In the genomic region with DNA sequence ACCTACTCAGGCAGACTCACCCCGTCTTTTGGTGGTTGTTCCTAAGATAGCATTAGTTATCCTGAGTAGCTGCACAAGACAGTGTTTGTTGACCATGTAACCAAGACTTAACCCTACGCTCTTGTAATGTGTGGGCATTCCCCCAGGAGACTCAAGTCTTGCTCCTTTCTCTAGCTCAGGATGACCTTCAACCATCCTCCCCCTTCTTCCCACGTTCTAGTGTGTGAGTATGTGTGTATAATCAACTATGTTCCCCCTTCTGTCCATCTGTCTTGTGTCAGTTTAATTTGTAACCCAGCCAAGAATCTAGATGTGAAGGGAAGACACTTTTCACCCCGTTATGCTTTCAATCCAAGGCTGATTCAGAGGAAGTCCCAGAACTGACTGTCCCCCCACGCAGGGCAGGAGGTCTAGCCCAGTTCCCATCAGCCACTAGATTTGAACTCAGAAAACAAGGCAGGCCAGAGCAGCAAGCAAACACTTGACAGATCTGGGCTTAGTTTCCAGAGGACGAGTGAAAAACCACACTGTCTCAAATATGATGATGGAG, we compare ENCODE assay signal across 17 mouse cellular contexts. TPM values are rescaled to one million over a fixed set of nuclear protein-coding genes. Genes with fewer than 3 reads are reported as not detected.
DNase-seq lines count a peak whose midpoint lies in the region; ATAC-seq and TF ChIP-seq lines count a peak whose summit lies in the region.
"Had no signal": no experiment of that assay in that cellular context is flagged by ENCODE, and none has a peak within 500 bp of the region (broad histone marks: within the 10 kb centered on the region; RNA-seq: fewer than 3 reads in every experiment).

No protein-coding gene starts in this region.

- H3K27ac ChIP-seq in lung, embryonic 14.5 days (ENCODE audit: low read depth), result peak overlapping the region; percentile 61; the same call in 1 of the 2 replicates
- peak overlapping the region; percentile 65 for H3K27ac ChIP-seq in kidney, embryonic 14.5 days (ENCODE audit: low read depth, low read length)
- H3K27ac ChIP-seq in lung, embryonic 15.5 days, result peak overlapping the region; percentile 70
- H3K27ac ChIP-seq in stomach, embryonic 16.5 days (ENCODE audit: low read length), result peak overlapping the region; percentile 77
- H3K27ac ChIP-seq: forebrain, embryonic 10.5 days; heart, embryonic 13.5 days; liver, embryonic 15.5 days; neural tube, embryonic 15.5 days had no signal

- H3K4me3 ChIP-seq in lung, embryonic 14.5 days (ENCODE audit: low read depth, low read length), result no peak overlapping the region
- no peak overlapping the region for H3K4me3 ChIP-seq in kidney, embryonic 14.5 days (ENCODE audit: low read length)
- H3K4me3 ChIP-seq in lung, embryonic 15.5 days, result no peak overlapping the region
- H3K4me3 ChIP-seq in stomach, embryonic 16.5 days (replicated peaks; ENCODE audit: low read length), result no peak overlapping the region
- H3K4me3 ChIP-seq: forebrain, embryonic 10.5 days; heart, embryonic 13.5 days; liver, embryonic 15.5 days; neural tube, embryonic 15.5 days had no signal

- H3K4me1 ChIP-seq in lung, embryonic 14.5 days (ENCODE audit: insufficient read depth), result peaks cover 42% of the 10 kb centered on the region
- peaks cover 25% of the 10 kb centered on the region for H3K4me1 ChIP-seq in kidney, embryonic 14.5 days (ENCODE audit: control insufficient read depth, insufficient read depth, low read length)
- peaks cover 81% of the 10 kb centered on the region for H3K4me1 ChIP-seq in lung, embryonic 15.5 days
- H3K4me1 ChIP-seq in stomach, embryonic 16.5 days (ENCODE audit: control insufficient read depth, insufficient read depth, low read length), result peaks cover 69% of the 10 kb centered on the region

- no peaks in the 10 kb centered on the region for H3K9me3 ChIP-seq in lung, embryonic 14.5 days (ENCODE audit: low read depth, low read length)
- no peaks in the 10 kb centered on the region for H3K9me3 ChIP-seq in kidney, embryonic 14.5 days (ENCODE audit: control insufficient read depth, low read length)
- H3K9me3 ChIP-seq in lung, embryonic 15.5 days, result no peaks in the 10 kb centered on the region
- no peaks in the 10 kb centered on the region for H3K9me3 ChIP-seq in stomach, embryonic 16.5 days (replicated peaks; ENCODE audit: control insufficient read depth, low read length)
- H3K9me3 ChIP-seq: forebrain, embryonic 10.5 days; heart, embryonic 13.5 days; liver, embryonic 15.5 days; neural tube, embryonic 15.5 days had no signal

- 35% methylated on average over 6 of the region's 6 CpGs for WGBS in lung, embryonic 14.5 days
- 51% methylated on average over 6 of the region's 6 CpGs for WGBS in kidney, embryonic 14.5 days
- WGBS in lung, embryonic 15.5 days, result 40% methylated on average over 6 of the region's 6 CpGs
- WGBS in stomach, embryonic 16.5 days, result 37% methylated on average over 6 of the region's 6 CpGs

- no peak overlapping the region for H3K9ac ChIP-seq in lung, embryonic 14.5 days
- no peak overlapping the region for H3K9ac ChIP-seq in kidney, embryonic 14.5 days (ENCODE audit: low read depth, low read length)
- no peak overlapping the region for H3K9ac ChIP-seq in lung, embryonic 15.5 days
- H3K9ac ChIP-seq in stomach, embryonic 16.5 days (ENCODE audit: low read length), result no peak overlapping the region
- H3K9ac ChIP-seq: heart, embryonic 13.5 days; liver, embryonic 15.5 days; neural tube, embryonic 15.5 days had no signal

- no peaks in the 10 kb centered on the region for H3K27me3 ChIP-seq in lung, embryonic 14.5 days (ENCODE audit: insufficient read depth, low read length)
- no peaks in the 10 kb centered on the region for H3K27me3 ChIP-seq in kidney, embryonic 14.5 days (ENCODE audit: control insufficient read depth, insufficient read depth, low read length)
- H3K27me3 ChIP-seq in lung, embryonic 15.5 days, result no peaks in the 10 kb centered on the region
- H3K27me3 ChIP-seq in stomach, embryonic 16.5 days (ENCODE audit: control insufficient read depth, insufficient read depth, low read length), result no peaks in the 10 kb centered on the region
- H3K27me3 ChIP-seq: heart, embryonic 13.5 days; liver, embryonic 15.5 days; neural tube, embryonic 15.5 days had no signal

- H3K4me2 ChIP-seq in lung, embryonic 14.5 days, result no peak overlapping the region
- no peak overlapping the region for H3K4me2 ChIP-seq in kidney, embryonic 14.5 days (replicated peaks; ENCODE audit: low read depth, low read length)
- no peak overlapping the region for H3K4me2 ChIP-seq in lung, embryonic 15.5 days
- H3K4me2 ChIP-seq in stomach, embryonic 16.5 days (ENCODE audit: low read depth, low read length), result no peak overlapping the region
- H3K4me2 ChIP-seq: heart, embryonic 13.5 days; liver, embryonic 15.5 days; midbrain, embryonic 11.5 days; neural tube, embryonic 15.5 days had no signal

- DNase-seq in lung, embryonic 14.5 days, result peak; percentile 68
- no peak for DNase-seq in lung, postnatal 14 days
- DNase-seq in urinary bladder, adult 2 months (ENCODE audit: low spot score), result no peak
- DNase-seq in gastrocnemius, postnatal 10 days, result no peak
- no peak for DNase-seq in layer of hippocampus, postnatal 25 days (ENCODE audit: extremely low spot score in 1 of 2, low spot score in 1 of 2)
- DNase-seq: adrenal gland, adult 2 months; cerebellum, adult 18-20 months; spleen, adult 18-20 months; thymus, adult 2 months had no signal

- ATAC-seq in lung, embryonic 14.5 days (ENCODE audit: insufficient read depth), result 0 out of 2 replicates have a peak, but pooled peaks have one; percentile 19
- no peak for ATAC-seq in kidney, embryonic 14.5 days (ENCODE audit: low FRiP score, low TSS enrichment)
- ATAC-seq in lung, embryonic 15.5 days (ENCODE audit: borderline replicate concordance, extremely low read depth, low FRiP score, low TSS enrichment), result peak; percentile 31
- ATAC-seq in stomach, embryonic 16.5 days (ENCODE audit: insufficient read depth, low FRiP score), result peak; percentile 19; the same call in 1 of the 2 replicates

- H3K36me3 ChIP-seq in lung, embryonic 14.5 days (ENCODE audit: insufficient read depth), result no peaks in the 10 kb centered on the region
- H3K36me3 ChIP-seq in kidney, embryonic 14.5 days (ENCODE audit: control insufficient read depth, insufficient read depth, low read length), result no peaks in the 10 kb centered on the region
- no peaks in the 10 kb centered on the region for H3K36me3 ChIP-seq in lung, embryonic 15.5 days
- no peaks in the 10 kb centered on the region for H3K36me3 ChIP-seq in stomach, embryonic 16.5 days (ENCODE audit: control insufficient read depth, insufficient read depth, low read length)
- H3K36me3 ChIP-seq: forebrain, embryonic 10.5 days; heart, embryonic 13.5 days; liver, embryonic 15.5 days; neural tube, embryonic 15.5 days had no signal

- no peak for TF ChIP-seq CTCF in lung, embryonic 14.5 days (IDR thresholded peaks at IDR 0.05; ENCODE audit: low read depth)

RNA-seq across cellular contexts. Expression of a gene that starts 9.2 kb away (rescaled TPM):
- 17.1 and 18.3 TPM in 2 replicates for polyA plus RNA-seq in lung, embryonic 14.5 days (2014; fragmentation: Nextera tagmentation; extraction: Ambion mirVana)
- 10.0 and 18.8 TPM in 2 replicates for polyA plus RNA-seq in kidney, embryonic 14.5 days (2014; fragmentation: Nextera tagmentation; extraction: Ambion mirVana)
- polyA plus RNA-seq in lung, embryonic 15.5 days (2015; fragmentation: Nextera tagmentation; extraction: Ambion mirVana), result 17.8 and 20.3 TPM in 2 replicates
- 24.6 and 25.5 TPM in 2 replicates for polyA plus RNA-seq in stomach, embryonic 16.5 days (2015; fragmentation: Nextera tagmentation; extraction: Ambion mirVana)
- 8.7 and 14.5 TPM in 2 replicates for polyA plus RNA-seq in urinary bladder, adult 2 months (2012; rRNA removed)
- 10 to 100 TPM in 1 of 2 experiments, 1 to 10 TPM in 1; 8.8 to 10.2 TPM for total RNA-seq in gastrocnemius, postnatal 10 days (2021)
- 10 to 100 TPM; 34.9 to 46.1 TPM for total RNA-seq in layer of hippocampus, postnatal 25 days (2021)
